Mouse (Mus musculus): ENCODE measurements around the gene Adam30. TPM values are rescaled to one million over a fixed set of nuclear protein-coding genes. Genes with fewer than 3 reads are reported as not detected.
"Not testable (repeated sequence)": the region's sequence is repeated elsewhere in the genome, so short reads cannot be mapped to it uniquely, and the experiment has no call there.

Adam30 gene
- 0.33 TPM in 1 of 2 replicates, not detected in the other for polyA plus RNA-seq (2015; fragmentation: Nextera tagmentation; extraction: Ambion mirVana)

DNA sequence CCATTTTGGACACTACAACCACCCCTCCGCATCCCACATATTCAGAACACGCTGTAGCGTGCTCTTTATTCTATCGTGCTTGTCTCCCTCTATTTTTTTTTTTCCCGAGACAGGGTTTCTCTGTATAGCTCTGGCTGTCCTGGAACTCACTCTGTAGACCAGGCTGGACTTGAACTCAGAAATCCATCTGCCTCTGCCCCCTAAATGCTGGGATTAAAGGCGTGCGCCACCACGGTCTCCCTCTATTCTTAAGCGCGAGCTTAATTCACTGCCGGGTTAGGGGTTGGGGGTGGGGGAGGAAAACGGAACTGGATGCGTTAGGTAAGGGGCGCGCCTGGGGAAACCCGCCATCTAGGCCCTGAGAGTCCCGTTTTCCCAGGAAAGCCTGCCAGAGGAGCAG lies at the start of gene Adam30:
Gene Adam30, plus strand, starts transcription at position 301 of the 400 bp plus-strand sequence.
- H3K9ac ChIP-seq, result no peak within 1 kb of the TSS
- 86% methylated on average over 17 of the region's 17 CpGs for WGBS
- H3K27ac ChIP-seq, result no peak within 1 kb of the TSS
- H3K36me3 ChIP-seq, result no peaks in the 10 kb centered on the region
- no peak for ATAC-seq (ENCODE audit: insufficient number of reproducible peaks, insufficient read depth, low FRiP score, low TSS enrichment, low read depth)
- peaks cover 7% of the 10 kb centered on the region; the same call in 1 of the 2 replicates for H3K4me1 ChIP-seq
- no peaks in the 10 kb centered on the region for H3K27me3 ChIP-seq
- H3K9me3 ChIP-seq, result no peaks in the 10 kb centered on the region
- no peak within 1 kb of the TSS for H3K4me3 ChIP-seq
- H3K4me2 ChIP-seq, result no peak within 1 kb of the TSS

DNA sequence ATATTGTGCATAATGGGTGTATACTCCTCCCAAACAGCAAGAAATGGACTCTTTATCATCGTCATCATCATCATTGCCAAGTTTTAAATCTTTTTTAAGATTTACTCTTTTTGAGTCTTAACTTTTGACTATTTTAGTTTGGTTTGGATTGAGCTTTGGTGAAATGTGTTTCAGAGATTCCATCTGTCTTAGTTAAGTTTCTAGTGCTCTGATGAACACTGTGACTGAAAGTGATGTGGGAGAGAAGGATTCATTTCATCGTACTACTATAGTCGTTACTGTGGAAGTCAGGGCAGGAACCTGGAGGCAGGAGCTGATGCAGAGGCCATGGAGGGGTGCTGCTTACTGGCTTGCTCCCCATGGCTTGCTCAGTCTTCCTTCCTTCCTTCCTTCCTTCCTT lies 42.2 kb upstream of the Adam30 start:
- WGBS, result 87% methylated on average over 3 of the region's 3 CpGs
- Histone ChIP-seq H3K36me3 (peaks cover 82% of the 10 kb centered on the region), H3K27me3 (no peaks in the 10 kb centered on the region), H3K4me2 (no peak overlapping the region), H3K4me1 (no peaks in the 10 kb centered on the region), H3K27ac (no peak overlapping the region), H3K9ac (no peak overlapping the region), H3K9me3 (no peaks in the 10 kb centered on the region), H3K4me3 (no peak overlapping the region)
- no peak for ATAC-seq (ENCODE audit: insufficient number of reproducible peaks, insufficient read depth, low FRiP score, low TSS enrichment, low read depth)

DNA sequence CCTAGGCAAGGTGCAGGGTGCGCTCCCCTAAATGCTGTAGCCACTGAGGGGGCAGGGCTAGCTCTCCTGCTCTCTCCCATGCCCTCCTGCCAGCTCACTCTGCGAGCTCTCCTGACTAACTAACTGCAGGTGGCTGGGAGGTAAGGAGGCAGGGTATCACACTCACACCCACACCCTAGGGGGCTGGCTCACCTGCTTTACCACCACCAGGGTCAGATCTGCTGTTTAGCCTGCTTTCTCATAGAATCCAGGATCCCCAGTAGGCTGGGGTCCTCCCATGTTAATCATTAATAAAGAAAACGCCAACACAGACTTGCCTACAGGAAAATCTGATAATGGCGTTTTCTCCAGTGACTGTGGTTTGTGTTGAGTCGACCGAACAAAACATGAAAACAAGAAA lies 41.1 kb upstream of the Adam30 start:
- no peaks in the 10 kb centered on the region for H3K9me3 ChIP-seq
- no peak overlapping the region for H3K4me2 ChIP-seq
- no peak for ATAC-seq (ENCODE audit: insufficient number of reproducible peaks, insufficient read depth, low FRiP score, low TSS enrichment, low read depth)
- H3K27ac ChIP-seq, result no peak overlapping the region
- 0 out of 2 replicates have a peak overlapping the region, but pooled peaks have one; percentile 21 for H3K9ac ChIP-seq
- H3K27me3 ChIP-seq, result no peaks in the 10 kb centered on the region
- peaks cover 82% of the 10 kb centered on the region for H3K36me3 ChIP-seq
- WGBS, result 80% methylated on average over 6 of the region's 6 CpGs
- H3K4me1 ChIP-seq, result no peaks in the 10 kb centered on the region
- H3K4me3 ChIP-seq, result no peak overlapping the region

DNA sequence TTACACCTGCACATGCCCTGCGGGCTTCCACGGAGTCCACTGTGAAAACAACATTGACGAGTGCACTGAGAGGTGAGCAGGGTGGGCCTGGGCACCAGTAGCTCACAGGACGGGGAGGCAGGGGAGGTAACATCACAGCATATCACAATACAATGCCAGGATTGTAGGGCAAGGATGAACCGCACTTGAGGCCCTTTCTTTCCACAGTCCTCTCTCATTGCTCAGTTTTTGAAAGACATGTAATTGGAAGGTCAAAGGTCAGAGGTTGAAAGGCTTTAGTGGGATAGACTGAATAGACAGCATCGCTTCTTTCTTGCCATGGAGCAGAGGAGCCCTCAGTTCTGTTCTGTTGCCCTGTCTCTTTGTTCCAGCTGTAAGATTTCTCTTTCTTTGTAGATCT lies 39.5 kb upstream of the Adam30 start:
- Histone ChIP-seq H3K9ac (no peak overlapping the region), H3K4me1 (no peaks in the 10 kb centered on the region), H3K27ac (no peak overlapping the region), H3K9me3 (no peaks in the 10 kb centered on the region), H3K4me3 (no peak overlapping the region), H3K4me2 (no peak overlapping the region), H3K27me3 (no peaks in the 10 kb centered on the region), H3K36me3 (peaks cover 88% of the 10 kb centered on the region)
- ATAC-seq (ENCODE audit: insufficient number of reproducible peaks, insufficient read depth, low FRiP score, low TSS enrichment, low read depth), result no peak; the same call in 1 of the 2 replicates
- 42% methylated on average over 6 of the region's 6 CpGs for WGBS

- Histone ChIP-seq H3K27me3 (no peaks in the 10 kb centered on the region), H3K9me3 (no peaks in the 10 kb centered on the region), H3K27ac (no peak overlapping the region), H3K4me2 (no peak overlapping the region), H3K9ac (no peak overlapping the region), H3K4me1 (no peaks in the 10 kb centered on the region), H3K36me3 (peaks cover 87% of the 10 kb centered on the region), H3K4me3 (no peak overlapping the region)
- 82% methylated on average over 2 of the region's 2 CpGs for WGBS
- ATAC-seq (ENCODE audit: insufficient number of reproducible peaks, insufficient read depth, low FRiP score, low TSS enrichment, low read depth), result 0 out of 2 replicates have a peak, but pooled peaks have one; percentile 62
Observed at GRCm38 (mm10) chr3:98127775-98128174, 32.7 kb upstream of the Adam30 start.

- Histone ChIP-seq H3K9me3 (no peaks in the 10 kb centered on the region), H3K4me3 (no peak overlapping the region), H3K9ac (no peak overlapping the region), H3K36me3 (peaks cover 87% of the 10 kb centered on the region), H3K4me1 (no peaks in the 10 kb centered on the region), H3K4me2 (no peak overlapping the region), H3K27me3 (no peaks in the 10 kb centered on the region), H3K27ac (no peak overlapping the region)
- no peak for ATAC-seq (ENCODE audit: insufficient number of reproducible peaks, insufficient read depth, low FRiP score, low TSS enrichment, low read depth)
- WGBS, result 84% methylated on average over 5 of the region's 5 CpGs
Observed at GRCm38 (mm10) chr3:98128716-98129115, 31.7 kb upstream of the Adam30 start.

DNA sequence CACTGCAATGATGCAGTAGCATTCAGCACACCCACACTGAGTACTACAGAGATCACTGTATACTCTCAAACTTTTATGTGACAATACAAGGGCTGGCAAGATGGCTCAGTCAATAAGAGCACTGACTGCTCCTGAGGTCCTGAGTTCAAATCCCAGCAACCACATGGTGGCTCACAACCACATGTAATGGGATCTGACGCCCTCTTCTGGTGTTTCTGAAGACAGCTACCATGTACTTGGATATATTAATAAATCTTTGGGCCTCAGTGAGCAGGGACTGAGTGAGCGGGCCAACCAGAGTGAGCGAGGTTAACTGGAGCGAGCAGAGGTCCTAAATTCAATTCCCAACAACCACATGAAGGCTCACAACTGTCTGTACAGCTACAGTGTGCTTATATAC lies 28.3 kb upstream of the Adam30 start:
- H3K4me1 ChIP-seq; H3K27me3 ChIP-seq; H3K4me3 ChIP-seq; H3K27ac ChIP-seq; H3K9ac ChIP-seq; ATAC-seq (ENCODE audit: insufficient number of reproducible peaks, insufficient read depth, low FRiP score, low TSS enrichment, low read depth); H3K4me2 ChIP-seq; H3K9me3 ChIP-seq: not testable (repeated sequence)
- WGBS, result 94% methylated on average over 4 of the region's 4 CpGs
- H3K36me3 ChIP-seq, result peaks cover 87% of the 10 kb centered on the region

DNA sequence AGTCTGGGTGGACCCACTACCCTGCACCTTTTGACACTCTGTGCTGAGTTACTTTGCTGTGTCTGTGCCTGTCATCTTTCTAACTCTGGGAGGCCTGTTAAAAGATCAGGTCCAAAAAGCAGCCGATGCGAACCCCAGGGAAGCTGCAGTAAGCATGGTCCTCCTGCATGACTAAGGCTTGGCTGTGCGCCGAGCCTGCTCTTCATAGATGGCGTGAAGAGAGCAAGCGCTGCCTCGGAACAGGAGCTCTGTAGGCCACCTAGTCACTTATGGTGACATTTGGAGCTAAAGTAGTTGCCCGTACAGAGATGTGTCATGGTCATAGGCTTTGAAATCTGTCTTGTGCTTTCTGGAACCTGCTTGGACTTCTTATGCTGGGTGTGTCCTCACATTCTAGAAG lies 27.8 kb upstream of the Adam30 start:
- no peaks in the 10 kb centered on the region for H3K9me3 ChIP-seq
- no peak for ATAC-seq (ENCODE audit: insufficient number of reproducible peaks, insufficient read depth, low FRiP score, low TSS enrichment, low read depth)
- H3K27me3 ChIP-seq, result no peaks in the 10 kb centered on the region
- H3K4me1 ChIP-seq, result no peaks in the 10 kb centered on the region
- no peak overlapping the region for H3K9ac ChIP-seq
- H3K36me3 ChIP-seq, result peaks cover 89% of the 10 kb centered on the region
- 96% methylated on average over 8 of the region's 8 CpGs for WGBS
- no peak overlapping the region for H3K4me2 ChIP-seq
- H3K27ac ChIP-seq, result no peak overlapping the region
- H3K4me3 ChIP-seq, result no peak overlapping the region

DNA sequence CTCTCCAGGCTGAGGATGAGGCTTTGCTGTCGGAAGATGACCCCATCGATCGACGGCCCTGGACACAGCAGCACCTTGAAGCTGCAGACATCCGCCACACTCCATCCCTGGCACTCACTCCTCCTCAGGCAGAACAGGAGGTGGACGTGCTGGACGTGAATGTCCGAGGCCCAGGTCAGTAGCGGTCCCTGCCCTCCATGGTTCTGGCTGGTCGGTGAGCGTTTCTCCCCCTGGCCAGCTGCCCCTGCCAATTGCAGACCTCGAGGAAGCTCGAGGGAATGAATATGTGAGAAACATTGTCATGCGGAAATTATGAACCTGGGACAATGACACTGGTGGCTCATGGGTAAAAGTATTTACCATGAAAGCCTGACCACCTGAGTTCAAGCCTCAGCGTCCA lies 19.0 kb upstream of the Adam30 start:
- H3K27ac ChIP-seq, result no peak overlapping the region
- no peak overlapping the region for H3K4me2 ChIP-seq
- H3K9ac ChIP-seq, result no peak overlapping the region
- no peaks in the 10 kb centered on the region for H3K4me1 ChIP-seq
- ATAC-seq (ENCODE audit: insufficient number of reproducible peaks, insufficient read depth, low FRiP score, low TSS enrichment, low read depth), result no peak
- 93% methylated on average over 15 of the region's 15 CpGs for WGBS
- H3K9me3 ChIP-seq, result no peaks in the 10 kb centered on the region
- no peaks in the 10 kb centered on the region for H3K27me3 ChIP-seq
- H3K36me3 ChIP-seq, result peaks cover 97% of the 10 kb centered on the region
- H3K4me3 ChIP-seq, result no peak overlapping the region

DNA sequence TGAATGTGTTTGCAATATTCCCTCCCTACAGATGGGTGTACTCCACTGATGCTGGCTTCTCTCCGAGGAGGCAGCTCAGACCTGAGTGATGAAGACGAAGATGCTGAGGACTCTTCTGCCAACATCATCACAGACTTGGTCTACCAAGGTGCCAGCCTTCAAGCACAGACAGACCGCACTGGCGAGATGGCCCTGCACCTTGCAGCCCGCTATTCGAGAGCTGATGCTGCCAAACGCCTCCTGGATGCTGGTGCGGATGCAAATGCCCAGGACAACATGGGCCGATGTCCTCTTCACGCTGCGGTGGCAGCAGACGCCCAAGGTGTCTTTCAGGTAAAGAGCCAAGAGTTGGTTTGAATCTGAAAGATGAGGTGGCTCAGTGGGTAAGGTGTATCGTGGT lies 17.6 kb upstream of the Adam30 start:
- 95% methylated on average over 13 of the region's 13 CpGs for WGBS
- Histone ChIP-seq H3K27ac (no peak overlapping the region), H3K9me3 (no peaks in the 10 kb centered on the region), H3K27me3 (no peaks in the 10 kb centered on the region), H3K36me3 (peaks cover 97% of the 10 kb centered on the region), H3K9ac (no peak overlapping the region), H3K4me2 (no peak overlapping the region), H3K4me1 (no peaks in the 10 kb centered on the region), H3K4me3 (no peak overlapping the region)
- ATAC-seq (ENCODE audit: insufficient number of reproducible peaks, insufficient read depth, low FRiP score, low TSS enrichment, low read depth), result no peak

DNA sequence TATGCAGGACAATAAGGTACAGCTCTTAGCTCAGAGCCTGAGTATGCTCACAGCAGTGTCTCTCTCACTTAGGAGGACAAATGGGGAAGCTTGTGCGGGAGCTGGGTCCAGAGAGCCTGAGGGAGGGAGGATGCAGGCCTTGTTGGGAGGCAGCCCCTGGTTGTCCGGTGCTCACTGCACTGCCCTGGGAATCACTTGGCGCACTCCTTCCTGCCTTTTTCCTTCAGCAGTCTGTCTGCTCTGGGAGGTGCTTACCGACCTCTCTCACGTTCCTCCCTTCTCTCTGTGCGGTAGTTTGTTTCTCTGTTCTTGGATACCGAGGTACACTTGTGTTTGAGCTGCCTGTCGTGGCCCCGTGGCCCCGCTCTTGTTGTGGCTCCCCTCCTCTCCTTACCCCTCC lies 15.2 kb upstream of the Adam30 start:
- H3K9ac ChIP-seq, result no peak overlapping the region
- no peaks in the 10 kb centered on the region for H3K27me3 ChIP-seq
- H3K9me3 ChIP-seq, result no peaks in the 10 kb centered on the region
- H3K4me1 ChIP-seq, result no peaks in the 10 kb centered on the region
- H3K36me3 ChIP-seq, result peaks cover 92% of the 10 kb centered on the region
- WGBS, result 74% methylated on average over 10 of the region's 10 CpGs
- no peak overlapping the region for H3K4me3 ChIP-seq
- H3K4me2 ChIP-seq, result no peak overlapping the region
- no peak overlapping the region for H3K27ac ChIP-seq
- no peak for ATAC-seq (ENCODE audit: insufficient number of reproducible peaks, insufficient read depth, low FRiP score, low TSS enrichment, low read depth)

DNA sequence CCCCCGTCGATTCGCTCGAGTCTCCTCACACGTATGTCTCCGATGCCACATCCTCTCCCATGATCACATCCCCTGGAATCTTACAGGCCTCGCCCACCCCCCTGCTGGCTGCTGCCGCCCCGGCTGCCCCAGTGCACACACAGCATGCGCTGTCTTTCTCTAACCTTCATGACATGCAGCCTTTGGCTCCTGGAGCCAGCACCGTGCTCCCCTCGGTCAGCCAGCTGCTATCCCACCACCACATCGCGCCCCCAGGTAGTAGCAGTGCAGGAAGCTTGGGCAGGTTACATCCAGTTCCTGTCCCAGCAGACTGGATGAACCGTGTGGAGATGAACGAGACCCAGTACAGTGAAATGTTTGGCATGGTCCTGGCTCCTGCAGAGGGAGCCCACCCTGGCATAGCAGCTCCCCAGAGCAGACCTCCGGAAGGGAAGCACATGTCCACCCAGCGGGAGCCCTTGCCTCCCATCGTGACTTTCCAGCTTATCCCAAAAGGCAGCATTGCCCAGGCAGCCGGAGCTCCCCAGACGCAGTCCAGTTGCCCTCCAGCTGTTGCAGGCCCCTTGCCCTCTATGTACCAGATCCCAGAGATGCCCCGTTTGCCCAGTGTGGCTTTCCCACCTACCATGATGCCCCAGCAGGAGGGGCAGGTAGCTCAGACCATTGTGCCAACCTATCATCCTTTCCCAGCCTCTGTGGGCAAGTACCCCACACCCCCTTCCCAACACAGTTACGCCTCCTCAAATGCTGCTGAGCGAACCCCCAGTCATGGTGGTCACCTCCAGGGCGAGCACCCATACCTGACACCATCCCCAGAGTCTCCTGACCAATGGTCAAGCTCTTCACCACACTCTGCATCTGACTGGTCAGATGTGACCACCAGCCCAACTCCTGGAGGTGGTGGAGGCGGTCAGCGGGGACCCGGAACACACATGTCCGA lies 13.7 kb upstream of the Adam30 start:
- Histone ChIP-seq H3K4me1 (no peaks in the 10 kb centered on the region), H3K36me3 (peaks cover 94% of the 10 kb centered on the region), H3K9ac (no peak overlapping the region), H3K27ac (no peak overlapping the region), H3K4me3 (no peak overlapping the region), H3K4me2 (no peak overlapping the region), H3K27me3 (no peaks in the 10 kb centered on the region), H3K9me3 (no peaks in the 10 kb centered on the region)
- ATAC-seq (ENCODE audit: insufficient number of reproducible peaks, insufficient read depth, low FRiP score, low TSS enrichment, low read depth), result no peak
- 92% methylated on average over 29 of the region's 29 CpGs for WGBS
